Mouse (Mus musculus) ES-Bruce4 (cell line): ENCODE measurements around the gene Unc5c.

Experiments used
- CTCF ChIP-seq: IDR thresholded peaks from one replicate; pipeline ENCODE4 v1.8.1; 2011; ENCODE audit warnings: low read depth, low read length
- EP300 ChIP-seq: IDR thresholded peaks from 2 replicates; pipeline ENCODE4 v1.6.1; 2011; ENCODE audit warnings: low read depth, low read length; ENCODE audit not compliant: insufficient read depth
- POLR2A ChIP-seq: IDR thresholded peaks from one replicate; pipeline ENCODE4 v1.8.1; 2011; ENCODE audit warnings: low read length; ENCODE audit not compliant: insufficient read depth

DNA sequence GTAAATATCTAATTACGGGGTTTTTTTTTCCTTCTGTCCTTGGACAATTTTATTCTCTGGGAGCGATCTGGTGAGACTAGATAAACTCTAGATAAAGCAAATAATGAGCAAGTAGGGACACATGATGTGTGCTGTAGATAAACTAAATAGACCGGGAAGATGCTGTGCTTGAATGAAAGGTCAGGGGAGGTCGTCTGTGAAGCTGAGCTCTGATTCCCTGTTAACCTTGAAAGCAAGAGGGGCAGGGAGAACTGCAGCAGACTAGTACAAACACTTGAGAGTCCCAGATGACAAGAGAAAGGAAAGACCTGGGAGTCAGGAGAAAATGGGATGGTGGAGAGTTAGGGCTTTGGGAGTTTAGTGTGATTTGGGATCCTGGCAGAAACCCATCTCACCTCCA, 251.4 kb downstream of the Unc5c start:
- TF ChIP-seq CTCF (no peak), POLR2A (no peak), EP300 (no peak)
